Mouse (Mus musculus): ENCODE measurements at regions not wholly inside any gene's neighbourhood (a gene's known extent, or its start where the extent isn't known, plus 50 kb on each side); places are given as distances from the start of the nearest gene placed in this dataset.

- DNase-seq (ENCODE audit: low read depth, low spot score) = no peak
Observed at GRCm38 (mm10) chr12:105898580-105899293, 111.3 kb upstream of the Vrk1 start.

DNA sequence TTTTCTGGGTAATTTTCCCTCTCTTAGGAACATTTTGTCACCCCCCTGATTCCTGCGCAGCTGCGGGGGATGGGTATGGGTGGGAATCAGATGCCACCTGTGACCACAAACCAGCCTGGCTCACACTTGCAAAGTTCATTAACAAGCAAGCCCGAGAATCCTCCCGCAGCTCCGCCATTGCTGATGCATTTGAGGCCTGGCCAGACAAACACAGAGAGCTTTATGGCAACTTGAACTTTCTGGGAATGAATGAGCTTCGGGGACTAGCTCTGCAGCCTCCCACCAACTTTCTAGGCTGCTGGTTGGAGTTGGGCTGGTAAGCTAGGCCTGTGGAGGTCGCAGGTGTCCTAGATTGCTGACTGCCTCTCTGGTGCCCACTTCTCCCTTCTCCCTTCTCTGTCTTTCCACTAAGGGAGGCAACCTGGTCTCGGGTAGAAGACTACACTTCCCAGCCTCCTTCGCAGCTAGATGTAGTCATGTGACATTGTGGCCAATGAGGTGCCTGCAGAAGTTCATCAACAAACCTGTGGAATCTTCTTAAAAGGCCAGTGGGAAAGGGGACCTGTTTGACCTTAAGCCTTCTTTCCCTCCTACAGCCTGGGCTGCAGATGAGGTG lies 110.6 kb upstream of the Vrk1 start:
- peak; percentile 47 for DNase-seq (ENCODE audit: low read depth, low spot score)

GRCm38 (mm10) chr12:105900479-105900878 lies 109.5 kb upstream of the Vrk1 start:
- DNase-seq (ENCODE audit: low read depth, low spot score) = no peak

- peak; percentile 95 for DNase-seq (ENCODE audit: low read depth, low spot score)
Observed at GRCm38 (mm10) chr12:105903072-105903471, 107.0 kb upstream of the Vrk1 start.

GRCm38 (mm10) chr12:105906584-105906983 lies 103.4 kb upstream of the Vrk1 start:
- peak; percentile 89 for DNase-seq (ENCODE audit: low read depth, low spot score)

DNA sequence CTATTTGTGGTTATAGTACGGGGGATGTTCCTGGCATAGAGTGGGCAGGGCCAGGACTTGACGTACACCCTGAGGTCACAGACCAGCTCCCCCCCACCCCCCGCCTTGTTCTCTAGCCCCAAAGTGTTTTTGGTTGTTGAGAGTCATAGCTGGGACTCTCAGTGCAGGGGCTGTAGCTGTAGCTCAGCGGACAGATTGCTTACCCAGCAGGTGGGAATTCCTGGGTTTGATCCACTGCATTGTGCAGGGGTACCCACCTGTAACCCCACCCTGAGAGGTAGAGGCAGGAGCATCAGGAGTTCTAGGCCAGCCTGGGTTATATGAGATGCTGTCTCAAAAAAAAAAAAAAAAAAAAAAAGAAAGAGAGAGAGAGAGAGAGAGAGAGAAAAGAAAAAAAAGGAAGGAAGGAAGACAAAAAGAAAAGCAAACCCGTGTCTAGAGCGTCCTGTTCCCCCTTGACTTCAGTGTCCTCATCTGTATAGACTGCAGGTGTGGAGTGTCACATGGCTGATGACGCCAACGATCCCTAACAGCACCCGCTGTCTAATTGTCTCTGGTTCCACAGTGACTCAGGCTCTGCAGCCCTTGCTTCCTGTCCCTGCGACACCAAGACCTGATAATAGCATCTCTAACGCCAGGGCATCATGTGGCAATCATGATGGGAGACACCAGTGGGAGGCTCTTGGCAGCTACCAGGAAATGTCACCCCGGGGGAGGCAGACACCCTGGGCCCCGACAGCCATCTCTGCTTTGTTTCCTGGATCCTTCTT lies 102.0 kb upstream of the Vrk1 start:
- DNase-seq (ENCODE audit: low read depth, low spot score) = peak; percentile 53

DNA sequence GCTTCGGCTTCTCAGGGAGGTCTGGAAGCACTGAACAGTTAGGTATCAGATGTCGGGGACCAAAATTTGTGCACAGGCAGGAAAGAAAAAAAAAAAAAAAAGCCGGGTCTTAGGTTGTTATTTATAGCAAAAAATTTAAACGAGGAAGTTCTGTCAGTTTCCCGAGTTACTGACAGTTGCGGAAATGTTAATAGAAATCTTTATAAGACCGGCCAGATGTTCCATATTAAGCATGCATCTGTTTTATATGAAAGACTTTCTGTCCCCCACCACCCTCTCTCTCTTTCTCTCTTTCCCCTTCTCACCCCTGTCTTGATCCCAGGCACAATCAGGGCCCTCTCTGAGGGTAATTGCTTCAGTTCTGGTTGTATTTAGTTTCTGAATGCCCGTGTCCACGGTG lies 98.5 kb upstream of the Vrk1 start:
- DNase-seq (ENCODE audit: low read depth, low spot score) = no peak

GRCm38 (mm10) chr12:105917388-105917963 lies 92.6 kb upstream of the Vrk1 start:
- DNase-seq (ENCODE audit: low read depth, low spot score) = no peak

GRCm38 (mm10) chr12:105918775-105919174 lies 91.3 kb upstream of the Vrk1 start:
- no peak for DNase-seq (ENCODE audit: low read depth, low spot score)

GRCm38 (mm10) chr12:105927210-105927609 lies 82.8 kb upstream of the Vrk1 start:
- DNase-seq (ENCODE audit: low read depth, low spot score) = peak; percentile 62

DNA sequence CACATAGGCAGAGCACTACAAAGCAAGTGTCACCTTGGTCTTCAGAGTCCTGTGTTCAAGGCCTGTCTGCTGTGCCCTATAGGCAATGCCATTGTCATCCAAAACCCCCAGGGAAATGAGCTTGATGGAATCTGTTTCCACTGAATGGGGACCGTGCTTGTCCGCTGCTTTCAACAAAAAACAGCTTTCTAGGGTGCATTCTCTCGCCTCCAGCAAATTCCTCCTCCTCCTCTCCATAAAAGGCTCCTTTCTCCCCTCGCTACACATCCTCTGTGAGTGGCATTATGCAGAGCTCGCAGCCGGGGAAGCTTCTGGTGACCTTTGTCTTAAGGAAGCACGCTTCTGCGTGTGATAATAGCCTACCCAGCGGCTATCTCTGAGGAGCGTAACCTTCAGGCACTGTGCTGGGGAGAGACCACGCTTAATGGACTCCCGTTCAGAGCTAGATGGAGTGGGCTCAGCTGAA lies 80.5 kb upstream of the Vrk1 start:
- DNase-seq (ENCODE audit: low read depth, low spot score) = peak; percentile 75

- peak; percentile 26 for DNase-seq (ENCODE audit: low read depth, low spot score)
Observed at GRCm38 (mm10) chr12:105935441-105935880, 74.6 kb upstream of the Vrk1 start.

DNA sequence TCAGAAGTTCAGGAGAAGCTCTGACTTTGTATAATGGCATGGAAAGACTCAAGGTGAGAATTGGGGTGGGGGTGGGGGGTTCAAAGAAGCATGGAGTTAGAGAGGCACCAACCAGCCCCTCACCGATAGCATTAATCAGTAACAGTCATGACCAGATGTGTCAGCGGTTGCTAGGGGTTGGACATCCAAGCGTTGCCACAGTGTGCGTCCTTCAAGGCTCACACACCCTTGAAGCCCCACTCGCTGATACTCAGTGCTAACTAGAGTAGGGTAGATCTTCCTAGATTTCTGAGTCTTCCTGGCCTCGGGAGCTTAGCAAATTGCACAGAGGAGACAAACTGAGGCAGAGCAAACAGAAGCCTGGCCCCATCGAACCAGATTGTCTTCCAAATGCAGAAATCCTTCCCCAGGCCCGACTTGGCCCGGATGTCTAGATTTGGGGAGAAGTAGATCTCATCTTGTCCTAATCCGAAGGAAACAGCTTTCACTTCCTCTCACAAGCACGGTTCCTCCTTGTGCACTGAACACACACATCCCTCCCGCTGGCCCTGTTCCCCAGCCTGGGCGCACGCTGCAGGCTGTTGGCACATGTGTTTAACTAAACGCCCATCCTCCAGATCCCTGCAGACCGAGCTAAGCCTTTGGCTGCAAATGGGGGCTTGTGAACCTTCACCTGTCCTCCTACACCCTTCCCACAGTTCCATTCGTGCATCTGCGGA lies 73.1 kb upstream of the Vrk1 start:
- DNase-seq (ENCODE audit: low read depth, low spot score) = no peak

DNA sequence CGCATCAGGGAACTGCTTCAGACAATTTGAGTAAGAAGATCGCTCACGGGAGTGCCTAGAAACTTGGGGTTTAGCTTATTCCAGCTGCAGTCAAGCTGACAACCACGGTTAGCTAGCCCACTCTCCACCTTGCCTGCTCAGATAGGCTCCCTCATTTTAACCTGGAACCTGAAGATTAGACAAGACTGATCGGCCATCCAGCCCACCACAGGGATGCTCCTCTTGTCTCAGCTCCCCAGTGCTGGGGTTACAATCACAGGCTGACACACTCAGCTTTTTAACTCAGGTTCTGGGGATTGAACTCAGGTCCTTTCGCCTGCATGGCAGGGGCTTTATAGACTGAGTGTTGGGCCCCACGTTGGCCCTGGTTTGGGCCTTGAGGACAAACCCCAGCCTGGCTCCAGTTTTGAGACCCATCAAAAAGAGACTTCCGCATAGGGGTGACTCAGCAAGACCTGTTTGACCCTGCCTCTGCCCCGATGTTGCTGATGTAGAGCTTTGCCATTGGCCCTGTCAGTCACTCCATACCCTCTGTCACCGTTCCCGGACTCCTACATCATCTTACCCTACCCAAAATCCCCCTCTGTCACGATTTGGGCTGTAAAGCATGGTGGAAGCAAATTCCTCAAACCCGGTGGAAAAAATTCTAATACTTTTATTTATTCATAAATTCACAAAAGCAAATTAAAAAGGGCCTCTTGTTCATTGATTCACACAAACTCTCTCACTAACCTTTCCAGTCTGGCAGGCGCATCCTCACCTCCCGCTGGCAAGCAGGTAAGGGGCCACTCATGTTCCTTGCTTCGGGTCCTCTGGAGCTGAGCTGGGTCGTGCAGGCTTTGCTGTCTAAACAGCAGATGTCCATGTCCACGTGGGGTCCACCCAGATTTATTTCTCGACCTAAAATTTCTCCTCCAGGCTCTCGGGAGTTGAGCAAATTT lies 67.6 kb upstream of the Vrk1 start:
- no peak for DNase-seq (ENCODE audit: low read depth, low spot score)

GRCm38 (mm10) chr12:105943077-105943433 lies 67.0 kb upstream of the Vrk1 start:
- DNase-seq (ENCODE audit: low read depth, low spot score) = no peak

GRCm38 (mm10) chr12:105947332-105947731 lies 62.7 kb upstream of the Vrk1 start:
- DNase-seq (ENCODE audit: low read depth, low spot score) = peak; percentile 73

DNA sequence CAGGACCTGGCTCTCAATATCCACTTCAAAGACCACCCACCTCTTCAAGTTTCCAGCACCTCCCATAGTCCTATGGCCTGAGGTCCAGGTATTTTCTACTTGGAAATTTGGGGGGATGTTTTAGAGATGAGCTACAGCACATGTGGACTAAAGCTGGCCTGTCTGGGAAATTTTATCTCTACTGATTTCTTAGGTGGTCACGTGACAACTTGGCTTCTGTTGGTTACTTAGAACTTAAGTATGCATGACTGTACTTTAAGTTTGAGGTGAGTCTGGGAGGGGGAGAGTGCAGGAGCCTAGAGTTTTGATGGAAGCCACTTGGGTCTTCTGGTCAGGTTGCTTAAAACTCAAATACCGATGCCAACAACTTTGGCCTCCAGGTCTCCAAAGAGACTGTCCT lies 61.7 kb upstream of the Vrk1 start:
- no peak for DNase-seq (ENCODE audit: low read depth, low spot score)

GRCm38 (mm10) chr12:105955764-105956290 lies 54.2 kb upstream of the Vrk1 start:
- no peak for DNase-seq (ENCODE audit: low read depth, low spot score)

DNA sequence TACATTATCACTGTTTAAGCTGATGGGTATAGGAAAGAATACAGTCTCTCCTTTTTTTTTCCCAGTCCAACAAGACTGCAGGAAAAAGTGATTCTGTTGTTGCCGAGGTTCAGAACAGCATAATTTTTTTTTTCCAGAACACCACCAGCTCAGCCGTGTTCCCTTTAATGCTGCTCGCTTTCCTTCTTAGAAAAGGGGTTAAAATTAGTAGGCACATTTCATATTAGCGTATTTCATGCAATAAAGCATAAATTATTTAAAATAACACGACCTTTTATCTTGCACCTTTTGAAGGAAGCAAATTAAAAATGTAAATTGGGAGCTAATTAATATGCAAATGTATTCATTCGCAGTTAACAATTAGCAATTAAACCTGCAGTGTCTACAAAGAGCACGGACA lies 50.3 kb upstream of the Vrk1 start:
- DNase-seq (ENCODE audit: low read depth, low spot score) = no peak

Data from ZHBTc4 (cell line).